ENCODE assay signal across 8 mouse cellular contexts in the genomic region with DNA sequence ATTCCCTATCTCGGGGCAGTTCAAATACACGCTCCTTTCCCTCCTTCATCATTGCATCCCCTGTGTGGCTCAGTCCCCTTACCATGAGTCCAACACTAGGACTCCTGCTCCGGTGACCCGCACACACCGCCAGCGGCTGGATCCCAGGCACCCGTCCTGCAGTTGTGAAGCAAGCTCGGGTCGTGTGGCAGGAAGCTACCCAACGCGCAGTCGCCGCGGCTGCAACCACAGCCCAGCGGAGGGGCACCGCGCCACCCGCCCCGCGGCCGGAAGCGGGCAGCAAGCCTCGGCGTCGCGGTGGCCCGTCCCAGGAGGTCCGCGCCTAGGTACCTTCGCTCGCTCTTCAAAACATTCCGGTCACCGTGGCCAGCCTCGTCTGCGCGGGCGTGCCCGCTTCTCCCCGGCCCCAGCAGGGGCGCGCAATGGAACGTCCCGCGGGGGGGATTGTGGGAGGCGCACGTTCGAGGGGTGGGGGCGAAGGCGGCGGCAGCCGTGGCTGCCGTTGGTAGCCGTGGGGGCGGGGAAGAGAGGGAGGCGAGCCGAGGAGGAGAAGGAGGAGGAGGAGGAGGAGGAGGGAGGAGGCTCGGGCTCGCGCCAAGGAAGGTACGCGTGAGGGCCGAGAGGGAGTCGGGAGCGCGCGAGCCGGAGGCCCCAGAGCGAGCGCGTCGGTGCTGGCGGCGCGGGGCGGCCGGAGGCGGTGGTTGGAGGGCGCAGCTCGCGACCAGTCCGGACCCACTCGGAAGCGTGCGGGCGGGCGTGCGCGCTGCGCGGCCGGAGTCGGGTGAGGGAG. TPM values are rescaled to one million over a fixed set of nuclear protein-coding genes. Genes with fewer than 3 reads are reported as not detected.
A peak's percentile ranks its signal among the peaks of the same experiment; 100 is the strongest.
DNase-seq lines count a peak whose midpoint lies in the region; ATAC-seq and TF ChIP-seq lines count a peak whose summit lies in the region.

No protein-coding gene starts in this region.

- DNase-seq in MN1 (ENCODE audit: low spot score), result peak; percentile 91
- DNase-seq in cerebellum, adult 2 months, result peak; percentile 91
- peak; percentile 86 for DNase-seq in forelimb bud, embryonic 11.5 days (ENCODE audit: low read depth, low spot score)
- peak; percentile 87 for DNase-seq in layer of hippocampus, adult 9-11 months
- peak; percentile 91 for DNase-seq in ovary, adult 18-20 months (ENCODE audit: low spot score)
- DNase-seq in thymus, adult 2 months, result peak; percentile 92

- H3K36me3 ChIP-seq in lung, embryonic 16.5 days (ENCODE audit: control insufficient read depth, insufficient read depth, low read length), result no peaks in the 10 kb centered on the region
- H3K36me3 ChIP-seq in thymus, adult 2 months (ENCODE audit: control insufficient read depth, insufficient read depth, low read length), result no peaks in the 10 kb centered on the region

- peaks cover 2% of the 10 kb centered on the region; the same call in 1 of the 2 replicates for H3K4me1 ChIP-seq in cerebellum, adult 2 months (ENCODE audit: control insufficient read depth, insufficient read depth, low read length)
- H3K4me1 ChIP-seq in lung, embryonic 16.5 days (replicated peaks; ENCODE audit: control insufficient read depth, insufficient read depth, low read length), result peaks cover 17% of the 10 kb centered on the region
- H3K4me1 ChIP-seq in thymus, adult 2 months (replicated peaks; ENCODE audit: control insufficient read depth, insufficient read depth, low read length), result peaks cover 3% of the 10 kb centered on the region; the same call in 1 of the 2 replicates

- TF ChIP-seq CTCF in cerebellum, adult 2 months (IDR thresholded peaks at IDR 0.05; ENCODE audit: borderline replicate concordance, insufficient read depth, low read depth, low read length), result no peak
- peak; percentile 46; the same call in 1 of the 2 replicates for TF ChIP-seq CTCF in thymus, adult 2 months (IDR thresholded peaks at IDR 0.05; ENCODE audit: borderline replicate concordance, control insufficient read depth, extremely low read depth, insufficient read depth, low read length, poor library complexity)

- no peaks in the 10 kb centered on the region for H3K9me3 ChIP-seq in lung, embryonic 16.5 days (ENCODE audit: control insufficient read depth, low read length)

- no peaks in the 10 kb centered on the region for H3K27me3 ChIP-seq in cerebellum, adult 2 months (ENCODE audit: control insufficient read depth, insufficient read depth, low read length)
- no peaks in the 10 kb centered on the region for H3K27me3 ChIP-seq in lung, embryonic 16.5 days (ENCODE audit: control insufficient read depth, insufficient read depth, low read depth, low read length)
- H3K27me3 ChIP-seq in thymus, adult 2 months (ENCODE audit: control insufficient read depth, insufficient read depth, low read length), result no peaks in the 10 kb centered on the region

- WGBS in cerebellum, adult 2 months, result under 1% methylated on average over 59 of the region's 92 CpGs
- WGBS in lung, embryonic 16.5 days, result 0% methylated on average over 60 of the region's 92 CpGs
- WGBS in thymus, adult 2 months, result 2% methylated on average over 69 of the region's 92 CpGs

- peak; percentile 47; the same call in 1 of the 2 replicates for TF ChIP-seq POLR2A in cerebellum, adult 2 months (IDR thresholded peaks at IDR 0.05; ENCODE audit: borderline replicate concordance, insufficient read depth, low read length)
- TF ChIP-seq POLR2A in thymus, adult 2 months (IDR thresholded peaks at IDR 0.05; ENCODE audit: control insufficient read depth, extremely low read depth, insufficient read depth, low read length, poor library complexity), result peak; percentile 81; the same call in 1 of the 2 replicates

- peak overlapping the region; percentile 77 for H3K4me2 ChIP-seq in lung, embryonic 16.5 days (ENCODE audit: low read depth, low read length)

- peak overlapping the region; percentile 66 for H3K4me3 ChIP-seq in cerebellum, adult 2 months (replicated peaks; ENCODE audit: insufficient read depth, low read depth, low read length)
- H3K4me3 ChIP-seq in lung, embryonic 16.5 days (ENCODE audit: low read length), result peak overlapping the region; percentile 72
- H3K4me3 ChIP-seq in thymus, adult 2 months (ENCODE audit: control insufficient read depth, insufficient read depth, low read length), result peak overlapping the region; percentile 94

- ATAC-seq in hematopoietic stem cell, adult 5-6 weeks (replicated peaks in 1 of 2; ENCODE audit: insufficient read depth in 1 of 2, low FRiP score in 2 of 2, low TSS enrichment in 1 of 2, low read depth in 1 of 2, poor library complexity in 2 of 2, severe bottlenecking in 2 of 2), result peak; percentile 52 to 65
- peak; percentile 94 for ATAC-seq in lung, embryonic 16.5 days (ENCODE audit: low read depth)

- peak overlapping the region; percentile 99 for H3K9ac ChIP-seq in lung, embryonic 16.5 days (ENCODE audit: low read length)

- peak overlapping the region; percentile 64 for H3K27ac ChIP-seq in cerebellum, adult 2 months (ENCODE audit: insufficient read depth, low read length)
- H3K27ac ChIP-seq in lung, embryonic 16.5 days (ENCODE audit: low read length), result peak overlapping the region; percentile 100
- H3K27ac ChIP-seq in thymus, adult 2 months (ENCODE audit: control insufficient read depth, insufficient read depth, low read length), result peak overlapping the region; percentile 65

RNA-seq across cellular contexts. Expression of gene Ash1l, which starts 0.4 kb away (rescaled TPM):
- polyA plus RNA-seq in cerebellum, adult 2 months (2012; rRNA removed), result 32.2 and 32.7 TPM in 2 replicates
- 45.2 and 49.2 TPM in 2 replicates for total RNA-seq in hematopoietic stem cell, adult 5-6 weeks (2017)
- 19.4 and 20.6 TPM in 2 replicates for polyA plus RNA-seq in lung, embryonic 16.5 days (2015; fragmentation: Nextera tagmentation; extraction: Ambion mirVana)
- 12.3 and 12.8 TPM in 2 replicates for polyA plus RNA-seq in thymus, adult 2 months (2012; rRNA removed)

RNA-seq across cellular contexts. Expression of gene Dap3, which starts 1.0 kb away (rescaled TPM):
- polyA plus RNA-seq in cerebellum, adult 2 months (2012; rRNA removed), result 125 and 131 TPM in 2 replicates
- total RNA-seq in hematopoietic stem cell, adult 5-6 weeks (2017), result 67.4 and 78.0 TPM in 2 replicates
- polyA plus RNA-seq in lung, embryonic 16.5 days (2015; fragmentation: Nextera tagmentation; extraction: Ambion mirVana), result 126 and 130 TPM in 2 replicates
- 81.2 and 91.7 TPM in 2 replicates for polyA plus RNA-seq in thymus, adult 2 months (2012; rRNA removed)

RNA-seq across cellular contexts. Expression of gene Msto1, which starts 36.2 kb away (rescaled TPM):
- polyA plus RNA-seq in cerebellum, adult 2 months (2012; rRNA removed), result 37.0 and 38.3 TPM in 2 replicates
- 26.1 and 30.5 TPM in 2 replicates for total RNA-seq in hematopoietic stem cell, adult 5-6 weeks (2017)
- 37.9 and 41.6 TPM in 2 replicates for polyA plus RNA-seq in lung, embryonic 16.5 days (2015; fragmentation: Nextera tagmentation; extraction: Ambion mirVana)
- 36.5 and 40.7 TPM in 2 replicates for polyA plus RNA-seq in thymus, adult 2 months (2012; rRNA removed)

Comparison
In these comparisons a context has a peak if more than half of its experiments do, and no peak if none do; other contexts are left out.
1. Peak in every context shown above with its lines: DNase-seq, ATAC-seq, H3K4me3 ChIP-seq and H3K27ac ChIP-seq.